Mouse (Mus musculus) heart, embryonic 11.5 days (tissue): ENCODE measurements at regions not wholly inside any gene's neighbourhood (a gene's known extent, or its start where the extent isn't known, plus 50 kb on each side); places are given as distances from the start of the nearest gene placed in this dataset.
A peak's percentile ranks its signal among the peaks of the same experiment; 100 is the strongest.
"Not testable (repeated sequence)": the region's sequence is repeated elsewhere in the genome, so short reads cannot be mapped to it uniquely, and the experiment has no call there.

Experiments used
- ATAC-seq: fragments of 200-750 bp; cut with Nextera tagmentation; replicated peaks from 2 replicates; pipeline ENCODE4 v1.8.0; 2017; ENCODE audit warnings: moderate library complexity; ENCODE audit not compliant: insufficient number of reproducible peaks, low FRiP score, low TSS enrichment
- H3K27ac ChIP-seq: fragments of 300-500 bp; sonication (generic); 2 replicates; pipeline ENCODE4 v1.5.1; 2014; ENCODE audit warnings: mild to moderate bottlenecking, low read depth, low read length
- H3K27me3 ChIP-seq: fragments of 300-500 bp; sonication (generic); 2 replicates; pipeline ENCODE4 v1.6.1; 2014; ENCODE audit warnings: mild to moderate bottlenecking, low read length, mixed read lengths; ENCODE audit not compliant: control insufficient read depth, insufficient read depth
- H3K36me3 ChIP-seq: fragments of 300-500 bp; sonication (generic); 2 replicates; pipeline ENCODE4 v1.6.1; 2014; ENCODE audit warnings: mild to moderate bottlenecking, low read length, moderate library complexity, mixed read lengths; ENCODE audit not compliant: control insufficient read depth, insufficient read depth
- H3K4me1 ChIP-seq: fragments of 300-500 bp; sonication (generic); 2 replicates; pipeline ENCODE4 v1.6.1; 2014; ENCODE audit warnings: low read length; ENCODE audit not compliant: control insufficient read depth, insufficient read depth
- H3K4me2 ChIP-seq: fragments of 300-500 bp; sonication (generic); 2 replicates; pipeline ENCODE4 v1.6.1; 2014; ENCODE audit warnings: mild to moderate bottlenecking, moderate library complexity
- H3K4me3 ChIP-seq: fragments of 300-500 bp; sonication (generic); 2 replicates; pipeline ENCODE4 v1.5.1; 2014; ENCODE audit warnings: low read depth, low read length
- H3K9ac ChIP-seq: fragments of 300-500 bp; sonication (generic); 2 replicates; pipeline ENCODE4 v1.6.1; 2014; ENCODE audit warnings: mild to moderate bottlenecking, low read depth, low read length, moderate library complexity
- H3K9me3 ChIP-seq: fragments of 300-500 bp; sonication (generic); replicated peaks from 2 replicates; pipeline ENCODE4 v1.6.1; 2016; ENCODE audit warnings: low read length; ENCODE audit not compliant: control insufficient read depth
- WGBS: fragments of 180-500 bp; shearing (Covaris S2); extraction: QIAGEN DNeasy Blood & Tissue Kit; methylation state at CpG from one replicate; pipeline ENCODE4 v1.1.7; 2014; ENCODE audit not compliant: insufficient replicate concordance; 5-methylcytosine and 5-hydroxymethylcytosine counted together

DNA sequence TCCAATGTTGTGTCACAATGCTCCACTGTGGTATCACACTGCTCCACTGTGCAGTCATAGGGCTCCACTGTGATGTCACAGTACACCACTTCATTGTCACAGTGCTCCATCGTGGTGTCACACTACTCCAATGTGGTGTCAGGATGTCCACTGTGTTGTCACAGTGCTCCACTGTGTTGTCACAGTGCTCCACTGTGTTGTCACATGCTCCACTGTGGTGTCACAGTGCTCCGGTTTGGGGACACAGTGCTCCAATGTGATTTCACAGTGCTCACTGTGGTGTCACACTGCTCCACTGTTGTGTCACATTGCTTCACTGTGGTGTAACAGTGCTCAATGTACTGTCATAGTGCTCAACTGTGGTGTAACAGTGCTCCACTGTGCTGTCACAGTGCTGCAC is 108.1 kb upstream of the Scaf8 start:
- no peak for ATAC-seq
- Histone ChIP-seq H3K27ac (no peak overlapping the region), H3K9me3 (peaks cover 73% of the 10 kb centered on the region), H3K36me3 (no peaks in the 10 kb centered on the region), H3K4me3 (no peak overlapping the region), H3K4me2 (no peak overlapping the region), H3K4me1 (no peaks in the 10 kb centered on the region), H3K27me3 (no peaks in the 10 kb centered on the region), H3K9ac (no peak overlapping the region)
- WGBS, result 75% methylated on average over 2 of the region's 2 CpGs

DNA sequence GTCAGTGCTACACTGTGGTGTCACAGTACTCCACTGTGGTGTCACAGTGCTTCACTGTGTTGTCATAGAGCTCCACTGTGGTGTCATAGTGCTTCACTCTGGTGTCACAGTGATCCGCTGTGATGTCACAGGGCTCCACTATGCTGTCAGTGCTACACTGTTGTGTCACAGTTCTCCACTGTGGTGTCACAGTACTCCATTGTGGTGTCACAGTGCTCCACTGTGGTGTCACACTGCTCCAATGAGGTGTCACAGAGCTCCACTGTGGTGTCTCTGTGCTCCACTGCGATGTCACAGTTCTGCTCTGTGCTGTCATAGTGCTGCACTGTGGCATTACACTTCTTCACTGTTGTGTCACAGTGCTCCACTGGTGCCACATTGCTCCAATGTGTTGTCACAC is 107.5 kb upstream of the Scaf8 start:
- peaks cover 75% of the 10 kb centered on the region for H3K9me3 ChIP-seq
- no peak overlapping the region for H3K4me2 ChIP-seq
- ATAC-seq, result 0 out of 2 replicates have a peak, but pooled peaks have one; percentile 9
- no peak overlapping the region for H3K9ac ChIP-seq
- H3K4me1 ChIP-seq, result no peaks in the 10 kb centered on the region
- H3K27me3 ChIP-seq, result no peaks in the 10 kb centered on the region
- 68% methylated on average over 2 of the region's 2 CpGs for WGBS
- H3K27ac ChIP-seq, result no peak overlapping the region
- H3K4me3 ChIP-seq, result no peak overlapping the region
- H3K36me3 ChIP-seq, result no peaks in the 10 kb centered on the region

- no peak overlapping the region for H3K4me2 ChIP-seq
- no peaks in the 10 kb centered on the region for H3K36me3 ChIP-seq
- H3K9ac ChIP-seq, result no peak overlapping the region
- no peaks in the 10 kb centered on the region for H3K4me1 ChIP-seq
- H3K9me3 ChIP-seq, result peaks cover 87% of the 10 kb centered on the region
- H3K27me3 ChIP-seq, result no peaks in the 10 kb centered on the region
- no peak overlapping the region for H3K27ac ChIP-seq
- no peak overlapping the region for H3K4me3 ChIP-seq
- no peak for ATAC-seq
- 54% methylated on average over 2 of the region's 2 CpGs for WGBS
Observed at GRCm38 (mm10) chr17:3009939-3010338, 104.8 kb upstream of the Scaf8 start.

- no peaks in the 10 kb centered on the region for H3K36me3 ChIP-seq
- peaks cover 88% of the 10 kb centered on the region for H3K9me3 ChIP-seq
- 43% methylated on average over 1 of the region's 1 CpGs for WGBS
- no peak for ATAC-seq
- H3K9ac ChIP-seq, result no peak overlapping the region
- H3K27me3 ChIP-seq, result no peaks in the 10 kb centered on the region
- H3K4me3 ChIP-seq, result no peak overlapping the region
- no peaks in the 10 kb centered on the region for H3K4me1 ChIP-seq
- H3K4me2 ChIP-seq, result no peak overlapping the region
- no peak overlapping the region for H3K27ac ChIP-seq
Observed at GRCm38 (mm10) chr17:3012045-3012444, 102.7 kb upstream of the Scaf8 start.

DNA sequence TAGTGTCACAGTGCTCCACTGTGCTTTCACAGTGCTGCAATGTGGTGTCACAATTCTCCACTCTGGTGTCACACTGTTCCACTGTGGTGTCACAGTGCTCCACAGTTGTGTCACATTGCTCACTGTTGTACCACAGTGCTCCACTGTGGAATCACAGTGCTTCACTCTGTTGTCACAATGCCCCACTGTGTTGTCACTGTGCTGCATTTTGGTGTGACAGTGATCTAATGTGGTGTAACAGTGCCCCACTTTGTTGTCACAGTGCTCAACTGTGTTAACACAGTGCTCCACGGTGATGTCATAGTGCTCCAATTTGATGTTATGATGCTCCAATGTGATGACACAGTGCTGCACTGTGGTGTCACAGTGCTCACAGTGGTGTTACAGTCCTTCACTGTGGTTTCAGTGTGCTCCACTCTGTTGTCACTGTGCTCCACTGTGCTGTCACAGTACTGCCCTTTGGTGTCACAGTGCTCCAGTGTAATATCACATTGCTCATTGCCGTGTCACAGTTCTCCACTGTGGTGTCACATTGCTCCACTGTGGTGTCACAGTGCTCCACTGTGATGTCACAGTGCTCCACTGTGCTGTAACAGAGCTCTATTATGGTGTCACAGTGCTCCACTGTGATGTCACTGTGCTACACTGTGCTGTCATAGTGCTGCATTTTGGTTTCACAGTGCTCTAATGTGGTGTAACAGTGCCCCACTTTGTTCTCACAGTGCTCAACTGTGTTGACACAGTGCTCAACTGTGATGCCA is 95.0 kb upstream of the Scaf8 start:
- Histone ChIP-seq H3K4me3 (no peak overlapping the region), H3K36me3 (no peaks in the 10 kb centered on the region), H3K9ac (no peak overlapping the region), H3K27me3 (no peaks in the 10 kb centered on the region), H3K4me2 (no peak overlapping the region), H3K27ac (no peak overlapping the region), H3K4me1 (no peaks in the 10 kb centered on the region), H3K9me3 (peaks cover 69% of the 10 kb centered on the region)
- no peak for ATAC-seq
- 77% methylated on average over 2 of the region's 2 CpGs for WGBS

GRCm38 (mm10) chr17:3020406-3020805 is 94.4 kb upstream of the Scaf8 start:
- Histone ChIP-seq H3K9ac (no peak overlapping the region), H3K27ac (no peak overlapping the region), H3K4me2 (no peak overlapping the region), H3K4me3 (no peak overlapping the region), H3K9me3 (peaks cover 64% of the 10 kb centered on the region), H3K36me3 (no peaks in the 10 kb centered on the region), H3K27me3 (no peaks in the 10 kb centered on the region), H3K4me1 (no peaks in the 10 kb centered on the region)
- peak; percentile 72; the same call in 1 of the 2 replicates for ATAC-seq
- 87% methylated on average over 1 of the region's 1 CpGs for WGBS

DNA sequence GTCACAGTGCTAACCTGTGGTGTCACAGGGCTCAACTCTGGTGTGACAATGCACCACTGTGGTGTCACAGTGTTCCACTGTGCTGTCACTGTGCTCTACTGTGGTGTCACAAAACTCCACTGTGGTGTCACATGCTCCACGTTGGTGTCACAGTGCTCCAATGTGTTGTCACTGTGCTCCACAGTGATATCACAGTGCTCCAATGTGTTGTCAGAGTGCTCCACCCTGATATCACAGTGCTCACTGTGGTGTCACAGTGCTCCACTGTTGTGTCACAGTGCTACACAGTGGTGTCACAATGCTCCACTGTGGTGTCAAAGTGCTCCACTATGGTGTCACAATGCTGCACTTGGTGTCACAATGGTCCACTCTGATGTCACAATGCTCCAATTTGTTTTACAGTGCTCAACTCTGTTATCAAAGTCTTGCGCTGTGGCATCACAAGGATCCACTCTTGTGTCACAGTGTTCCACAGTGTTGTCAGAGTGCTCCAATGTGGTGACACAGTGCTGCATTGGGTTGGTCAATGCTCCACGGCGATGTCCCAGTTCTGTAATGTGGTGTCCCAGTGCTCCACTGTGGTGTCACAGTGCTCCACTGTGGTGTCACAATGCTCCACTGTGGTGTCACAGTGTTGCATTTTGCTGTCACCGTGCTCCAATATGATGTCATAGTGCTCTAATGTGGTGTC is 92.4 kb upstream of the Scaf8 start:
- no peak for ATAC-seq
- WGBS, result 75% methylated on average over 5 of the region's 5 CpGs
- Histone ChIP-seq H3K4me1 (no peaks in the 10 kb centered on the region), H3K9ac (no peak overlapping the region), H3K27me3 (no peaks in the 10 kb centered on the region), H3K27ac (no peak overlapping the region), H3K36me3 (no peaks in the 10 kb centered on the region), H3K4me2 (no peak overlapping the region), H3K4me3 (no peak overlapping the region), H3K9me3 (peaks cover 49% of the 10 kb centered on the region)

DNA sequence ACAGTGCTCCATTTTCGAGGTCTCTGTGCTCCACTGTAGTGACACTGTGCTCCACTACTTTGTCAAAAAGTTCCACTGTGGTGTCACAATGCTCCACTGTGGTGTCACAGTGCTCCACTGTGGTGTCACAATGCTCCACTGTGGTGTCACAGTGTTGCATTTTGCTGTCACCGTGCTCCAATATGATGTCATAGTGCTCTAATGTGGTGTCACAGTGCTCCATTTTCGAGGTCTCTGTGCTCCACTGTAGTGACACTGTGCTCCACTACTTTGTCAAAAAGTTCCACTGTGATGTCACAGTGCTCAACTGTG is 91.9 kb upstream of the Scaf8 start:
- not testable (repeated sequence) for H3K27me3 ChIP-seq, H3K4me3 ChIP-seq, H3K27ac ChIP-seq, ATAC-seq, H3K36me3 ChIP-seq, H3K4me2 ChIP-seq, H3K9ac ChIP-seq, H3K4me1 ChIP-seq
- peaks cover 45% of the 10 kb centered on the region for H3K9me3 ChIP-seq
- WGBS, result 48% methylated on average over 3 of the region's 3 CpGs

- ATAC-seq, result no peak
- H3K9ac ChIP-seq, result no peak overlapping the region
- WGBS, result 78% methylated on average over 1 of the region's 1 CpGs
- H3K4me2 ChIP-seq, result no peak overlapping the region
- H3K36me3 ChIP-seq, result no peaks in the 10 kb centered on the region
- H3K9me3 ChIP-seq, result peaks cover 43% of the 10 kb centered on the region
- no peak overlapping the region for H3K4me3 ChIP-seq
- no peaks in the 10 kb centered on the region for H3K4me1 ChIP-seq
- H3K27ac ChIP-seq, result no peak overlapping the region
- no peaks in the 10 kb centered on the region for H3K27me3 ChIP-seq
Observed at GRCm38 (mm10) chr17:3023426-3023825, 91.3 kb upstream of the Scaf8 start.
